Mouse (Mus musculus) WW6 (cell line): Measurements from ENCODE around the gene Rps15.
A peak's percentile ranks its signal among the peaks of the same experiment; 100 is the strongest.

Experiments used
- DNase-seq: peaks from one replicate; pipeline ENCODE4 v3.0.0-alpha.2; 2013; ENCODE audit warnings: low read depth, low spot score

Rps15 gene

GRCm38 (mm10) chr10:80260642-80261584 is 31.3 kb upstream of the Rps15 start, which contains the start of the genes Gamt and Dazap1:
TSS of gene Gamt (minus strand) at chr10:80261012.
TSS of gene Dazap1 (plus strand) at chr10:80261486.
- DNase-seq, result peak; percentile 87

GRCm38 (mm10) chr10:80261585-80261968 is 30.7 kb upstream of the Rps15 start:
- DNase-seq, result peak; percentile 72

- DNase-seq, result no peak
Observed at GRCm38 (mm10) chr10:80262169-80262568, 30.1 kb upstream of the Rps15 start.

GRCm38 (mm10) chr10:80262776-80263365 is 29.4 kb upstream of the Rps15 start:
- DNase-seq, result no peak

GRCm38 (mm10) chr10:80264341-80265148 is 27.7 kb upstream of the Rps15 start:
- DNase-seq, result peak; percentile 92

- DNase-seq, result no peak
Observed at GRCm38 (mm10) chr10:80265149-80265486, 27.1 kb upstream of the Rps15 start.

- no peak for DNase-seq
Observed at GRCm38 (mm10) chr10:80270099-80270498, 22.2 kb upstream of the Rps15 start.

- no peak for DNase-seq
Observed at GRCm38 (mm10) chr10:80270734-80271181, 21.5 kb upstream of the Rps15 start.

- no peak for DNase-seq
Observed at GRCm38 (mm10) chr10:80271186-80271843, 20.9 kb upstream of the Rps15 start.

GRCm38 (mm10) chr10:80271870-80272585 is 20.2 kb upstream of the Rps15 start:
- DNase-seq, result no peak

- no peak for DNase-seq
Observed at GRCm38 (mm10) chr10:80273847-80274246, 18.4 kb upstream of the Rps15 start.

GRCm38 (mm10) chr10:80276238-80276637 is 16.0 kb upstream of the Rps15 start:
- no peak for DNase-seq

GRCm38 (mm10) chr10:80278390-80278789 is 13.9 kb upstream of the Rps15 start:
- no peak for DNase-seq

GRCm38 (mm10) chr10:80279273-80279672 is 13.0 kb upstream of the Rps15 start:
- no peak for DNase-seq

- no peak for DNase-seq
Observed at GRCm38 (mm10) chr10:80281304-80281703, 10.9 kb upstream of the Rps15 start.

GRCm38 (mm10) chr10:80281921-80282371 is 10.3 kb upstream of the Rps15 start:
- no peak for DNase-seq

GRCm38 (mm10) chr10:80282481-80283441 is 9.5 kb upstream of the Rps15 start:
- no peak for DNase-seq

- DNase-seq, result no peak
Observed at GRCm38 (mm10) chr10:80285222-80286070, 6.8 kb upstream of the Rps15 start.

GRCm38 (mm10) chr10:80288097-80288496 is 4.2 kb upstream of the Rps15 start:
- DNase-seq, result no peak
